ENCODE assay signal across 14 mouse cellular contexts in genomic region chr4:128270931-128271330, GRCm38 (mm10). TPM values are rescaled to one million over a fixed set of nuclear protein-coding genes. Genes with fewer than 3 reads are reported as not detected.
A peak's percentile ranks its signal among the peaks of the same experiment; 100 is the strongest.
DNase-seq lines count a peak whose midpoint lies in the region; ATAC-seq lines count a peak whose summit lies in the region.
"Had no signal": no experiment of that assay in that cellular context is flagged by ENCODE, and none has a peak within 500 bp of the region (broad histone marks: within the 10 kb centered on the region; RNA-seq: fewer than 3 reads in every experiment).

No protein-coding gene starts in this region.

- no peak overlapping the region for H3K27ac ChIP-seq in embryonic facial prominence, embryonic 14.5 days (replicated peaks; ENCODE audit: low read depth, low read length)
- H3K27ac ChIP-seq in embryonic facial prominence, embryonic 10.5 days (replicated peaks), result no peak overlapping the region
- no peak overlapping the region for H3K27ac ChIP-seq in kidney, embryonic 16.5 days (ENCODE audit: low read length)
- no peak overlapping the region for H3K27ac ChIP-seq in midbrain, embryonic 14.5 days (replicated peaks; ENCODE audit: low read depth, low read length)
- no peak overlapping the region for H3K27ac ChIP-seq in midbrain, embryonic 11.5 days (ENCODE audit: low read depth, low read length)
- no peak overlapping the region for H3K27ac ChIP-seq in stomach, embryonic 14.5 days (ENCODE audit: low read length)

- H3K4me1 ChIP-seq in embryonic facial prominence, embryonic 14.5 days (ENCODE audit: control insufficient read depth, insufficient read depth, low read length), result 0 out of 2 replicates have a peak, but pooled peaks cover 3% of the 10 kb centered on the region
- H3K4me1 ChIP-seq in embryonic facial prominence, embryonic 10.5 days, result no peaks in the 10 kb centered on the region
- H3K4me1 ChIP-seq in kidney, embryonic 16.5 days (ENCODE audit: insufficient read depth, low read length), result peaks cover 3% of the 10 kb centered on the region; the same call in 1 of the 2 replicates
- H3K4me1 ChIP-seq in midbrain, embryonic 14.5 days (ENCODE audit: control insufficient read depth, insufficient read depth, low read length), result 0 out of 2 replicates have a peak, but pooled peaks cover 6% of the 10 kb centered on the region
- no peaks in the 10 kb centered on the region for H3K4me1 ChIP-seq in midbrain, embryonic 11.5 days (ENCODE audit: control insufficient read depth, insufficient read depth, low read length)
- peaks cover 12% of the 10 kb centered on the region; the same call in 1 of the 2 replicates for H3K4me1 ChIP-seq in stomach, embryonic 14.5 days (ENCODE audit: control insufficient read depth, insufficient read depth, low read length)

- H3K4me2 ChIP-seq in embryonic facial prominence, embryonic 14.5 days (ENCODE audit: low read depth, low read length), result no peak overlapping the region
- H3K4me2 ChIP-seq in kidney, embryonic 16.5 days (replicated peaks; ENCODE audit: low read depth, low read length), result no peak overlapping the region; the same call in 1 of the 2 replicates
- no peak overlapping the region for H3K4me2 ChIP-seq in midbrain, embryonic 14.5 days (ENCODE audit: low read length)
- H3K4me2 ChIP-seq in midbrain, embryonic 11.5 days, result no peak overlapping the region
- H3K4me2 ChIP-seq in stomach, embryonic 14.5 days (replicated peaks; ENCODE audit: low read depth, low read length), result no peak overlapping the region; the same call in 1 of the 2 replicates

- 54% methylated on average over 19 of the region's 19 CpGs for WGBS in embryonic facial prominence, embryonic 14.5 days
- WGBS in embryonic facial prominence, embryonic 10.5 days, result 87% methylated on average over 19 of the region's 19 CpGs
- 53% methylated on average over 19 of the region's 19 CpGs for WGBS in kidney, embryonic 16.5 days
- 75% methylated on average over 19 of the region's 19 CpGs for WGBS in midbrain, embryonic 14.5 days
- WGBS in midbrain, embryonic 11.5 days, result 86% methylated on average over 19 of the region's 19 CpGs
- 23% methylated on average over 19 of the region's 19 CpGs for WGBS in stomach, embryonic 14.5 days

- no peak overlapping the region for H3K9ac ChIP-seq in embryonic facial prominence, embryonic 14.5 days (ENCODE audit: low read depth, low read length)
- H3K9ac ChIP-seq in kidney, embryonic 16.5 days (replicated peaks; ENCODE audit: low read length), result no peak overlapping the region
- no peak overlapping the region for H3K9ac ChIP-seq in midbrain, embryonic 14.5 days (replicated peaks; ENCODE audit: low read length)
- H3K9ac ChIP-seq in midbrain, embryonic 11.5 days (ENCODE audit: low read length), result no peak overlapping the region
- no peak overlapping the region for H3K9ac ChIP-seq in stomach, embryonic 14.5 days (replicated peaks; ENCODE audit: low read depth, low read length)

- no peaks in the 10 kb centered on the region for H3K27me3 ChIP-seq in embryonic facial prominence, embryonic 14.5 days (replicated peaks; ENCODE audit: control insufficient read depth, insufficient read depth, low read length)
- H3K27me3 ChIP-seq in embryonic facial prominence, embryonic 10.5 days (replicated peaks; ENCODE audit: low read depth, poor library complexity, severe bottlenecking), result no peaks in the 10 kb centered on the region
- no peaks in the 10 kb centered on the region for H3K27me3 ChIP-seq in kidney, embryonic 16.5 days (ENCODE audit: insufficient read depth, low read length)
- no peaks in the 10 kb centered on the region for H3K27me3 ChIP-seq in midbrain, embryonic 14.5 days (ENCODE audit: control insufficient read depth, insufficient read depth, low read length)
- no peaks in the 10 kb centered on the region for H3K27me3 ChIP-seq in midbrain, embryonic 11.5 days (ENCODE audit: control insufficient read depth, insufficient read depth, low read length)
- H3K27me3 ChIP-seq in stomach, embryonic 14.5 days (ENCODE audit: control insufficient read depth, insufficient read depth, low read length), result no peaks in the 10 kb centered on the region

- no peaks in the 10 kb centered on the region for H3K9me3 ChIP-seq in embryonic facial prominence, embryonic 14.5 days (ENCODE audit: control insufficient read depth, low read length)
- H3K9me3 ChIP-seq in embryonic facial prominence, embryonic 10.5 days, result no peaks in the 10 kb centered on the region
- no peaks in the 10 kb centered on the region for H3K9me3 ChIP-seq in kidney, embryonic 16.5 days (ENCODE audit: low read length)
- no peaks in the 10 kb centered on the region for H3K9me3 ChIP-seq in midbrain, embryonic 14.5 days (ENCODE audit: control insufficient read depth, low read length)
- H3K9me3 ChIP-seq in midbrain, embryonic 11.5 days (ENCODE audit: control insufficient read depth, low read length), result no peaks in the 10 kb centered on the region
- no peaks in the 10 kb centered on the region for H3K9me3 ChIP-seq in stomach, embryonic 14.5 days (ENCODE audit: control insufficient read depth, low read depth, low read length)

- DNase-seq in embryonic facial prominence, embryonic 14.5 days (ENCODE audit: low spot score), result peak; percentile 71
- DNase-seq in embryonic facial prominence, embryonic 10.5 days (ENCODE audit: low spot score), result no peak
- DNase-seq in kidney, adult 8-10 months, result no peak
- peak; percentile 61 for DNase-seq in midbrain, embryonic 14.5 days
- DNase-seq in midbrain, embryonic 11.5 days (ENCODE audit: low spot score, missing footprints), result no peak
- DNase-seq in adrenal gland, adult 18-20 months (ENCODE audit: low spot score in 2 of 2), result no peak
- DNase-seq: embryo, embryonic 11 days; thymus, adult 2 months had no signal

- no peak for ATAC-seq in embryonic facial prominence, embryonic 14.5 days (ENCODE audit: low read depth)
- ATAC-seq in kidney, embryonic 16.5 days (ENCODE audit: low FRiP score, low TSS enrichment), result 0 out of 2 replicates have a peak, but pooled peaks have one; percentile 33
- ATAC-seq in midbrain, embryonic 14.5 days (ENCODE audit: low FRiP score, low TSS enrichment), result no peak
- ATAC-seq in midbrain, embryonic 11.5 days (ENCODE audit: low FRiP score), result no peak
- peak; percentile 71; the same call in 1 of the 2 replicates for ATAC-seq in stomach, embryonic 14.5 days (ENCODE audit: insufficient number of reproducible peaks, insufficient read depth, low FRiP score, low read depth)
- ATAC-seq: activated CD4-positive, CD25-positive, alpha-beta regulatory T cell, adult 4 months; inflammation-experienced regulatory T-cells, adult 6 months had no signal

- no peaks in the 10 kb centered on the region for H3K36me3 ChIP-seq in embryonic facial prominence, embryonic 14.5 days (ENCODE audit: control insufficient read depth, insufficient read depth, low read length)
- no peaks in the 10 kb centered on the region for H3K36me3 ChIP-seq in embryonic facial prominence, embryonic 10.5 days (replicated peaks)
- no peaks in the 10 kb centered on the region for H3K36me3 ChIP-seq in kidney, embryonic 16.5 days (ENCODE audit: insufficient read depth, low read length)
- H3K36me3 ChIP-seq in midbrain, embryonic 14.5 days (ENCODE audit: control insufficient read depth, insufficient read depth, low read length), result no peaks in the 10 kb centered on the region
- H3K36me3 ChIP-seq in midbrain, embryonic 11.5 days (ENCODE audit: control insufficient read depth, insufficient read depth, low read length), result no peaks in the 10 kb centered on the region
- no peaks in the 10 kb centered on the region for H3K36me3 ChIP-seq in stomach, embryonic 14.5 days (ENCODE audit: control insufficient read depth, insufficient read depth, low read length)
- H3K36me3 ChIP-seq: G1E had no signal

- H3K4me3 ChIP-seq in embryonic facial prominence, embryonic 14.5 days (ENCODE audit: low read depth, low read length), result no peak overlapping the region
- no peak overlapping the region for H3K4me3 ChIP-seq in embryonic facial prominence, embryonic 10.5 days
- H3K4me3 ChIP-seq in kidney, embryonic 16.5 days (ENCODE audit: low read length), result no peak overlapping the region
- H3K4me3 ChIP-seq in midbrain, embryonic 14.5 days (replicated peaks; ENCODE audit: low read depth, low read length), result no peak overlapping the region
- H3K4me3 ChIP-seq in midbrain, embryonic 11.5 days (ENCODE audit: low read depth, low read length), result no peak overlapping the region
- H3K4me3 ChIP-seq in stomach, embryonic 14.5 days (ENCODE audit: low read depth, low read length), result no peak overlapping the region

RNA-seq across cellular contexts. Expression of gene Hmgb4, which starts 10.2 kb away (rescaled TPM):
- polyA plus RNA-seq in embryonic facial prominence, embryonic 14.5 days (2014; fragmentation: Nextera tagmentation; extraction: Ambion mirVana), result not detected in 2 replicates
- not detected in 2 replicates for polyA plus RNA-seq in embryonic facial prominence, embryonic 10.5 days (2016; fragmentation: Nextera tagmentation; extraction: Ambion mirVana)
- polyA plus RNA-seq in kidney, embryonic 16.5 days (2015; fragmentation: Nextera tagmentation; extraction: Ambion mirVana), result not detected in 2 replicates
- polyA plus RNA-seq in midbrain, embryonic 14.5 days (2014; fragmentation: Nextera tagmentation; extraction: Ambion mirVana), result 0.31 TPM in 1 of 2 replicates, not detected in the other
- polyA plus RNA-seq in midbrain, embryonic 11.5 days (2014; fragmentation: Nextera tagmentation; extraction: Ambion mirVana), result not detected in 2 replicates
- not detected in 2 replicates for polyA plus RNA-seq in stomach, embryonic 14.5 days (2014; fragmentation: Nextera tagmentation; extraction: Ambion mirVana)
- total RNA-seq in adrenal gland, adult 18-20 months (2021), result not detected
- total RNA-seq: left cerebral cortex, adult 8-10 months had no signal
- polyA plus RNA-seq: activated CD4-positive, CD25-positive, alpha-beta regulatory T cell, adult 4 months; G1E; inflammation-experienced regulatory T-cells, adult 6 months; thymus, adult 2 months had no signal

Comparison
In these comparisons a context has a peak if more than half of its experiments do, and no peak if none do; other contexts are left out.
1. DNase-seq: peak in embryonic facial prominence, embryonic 14.5 days (single experiment) and midbrain, embryonic 14.5 days (single experiment); none in embryonic facial prominence, embryonic 10.5 days (single experiment), kidney, adult 8-10 months (0 of 2), midbrain, embryonic 11.5 days (single experiment) and adrenal gland, adult 18-20 months (0 of 2).
2. ATAC-seq: peak in kidney, embryonic 16.5 days (single experiment) and stomach, embryonic 14.5 days (single experiment); none in embryonic facial prominence, embryonic 14.5 days (single experiment), midbrain, embryonic 14.5 days (single experiment) and midbrain, embryonic 11.5 days (single experiment).